Mouse (Mus musculus): Measurements from ENCODE around the gene Nip7. TPM values are rescaled to one million over a fixed set of nuclear protein-coding genes. Genes with fewer than 3 reads are reported as not detected.
A peak's percentile ranks its signal among the peaks of the same experiment; 100 is the strongest.

Gene Nip7
- polyA plus RNA-seq, 1 experiment from 2014 or later = 108 TPM

DNA sequence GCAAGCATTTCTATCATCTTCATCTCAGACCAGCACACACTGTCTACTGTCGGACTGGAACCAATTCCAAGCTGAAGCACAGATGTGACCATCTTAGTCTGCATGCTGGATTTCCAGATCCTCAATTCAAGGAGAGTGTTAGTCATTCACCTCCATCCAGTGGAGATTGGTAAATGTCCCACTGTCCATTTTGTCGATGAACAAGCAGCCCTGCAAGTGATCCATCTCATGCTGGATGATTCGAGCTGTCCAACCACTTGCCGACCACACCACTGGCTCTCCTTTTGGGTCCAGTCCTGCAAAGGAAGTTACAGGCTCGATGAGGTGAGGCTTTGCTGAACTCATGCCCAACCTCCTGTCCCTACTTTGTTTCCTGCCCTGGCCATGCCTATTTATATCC, 9.7 kb upstream of the Nip7 start:
- Histone ChIP-seq H3K27ac (ENCODE audit: low read depth) (no peak overlapping the region), H3K9ac (no peak overlapping the region), H3K27me3 (ENCODE audit: insufficient read depth, low read length) (no peaks in the 10 kb centered on the region), H3K4me2 (peak overlapping the region; percentile 75), H3K9me3 (ENCODE audit: low read depth, low read length) (no peaks in the 10 kb centered on the region), H3K36me3 (ENCODE audit: insufficient read depth) (peaks cover 79% of the 10 kb centered on the region), H3K4me3 (ENCODE audit: low read depth, low read length) (no peak overlapping the region), H3K4me1 (ENCODE audit: insufficient read depth) (no peaks in the 10 kb centered on the region)
- ATAC-seq (ENCODE audit: insufficient read depth) (no peak), DNase-seq (no peak)
- no peak for TF ChIP-seq CTCF (IDR thresholded peaks at IDR 0.05; ENCODE audit: low read depth)
- 83% methylated on average over 5 of the region's 5 CpGs for WGBS

DNA sequence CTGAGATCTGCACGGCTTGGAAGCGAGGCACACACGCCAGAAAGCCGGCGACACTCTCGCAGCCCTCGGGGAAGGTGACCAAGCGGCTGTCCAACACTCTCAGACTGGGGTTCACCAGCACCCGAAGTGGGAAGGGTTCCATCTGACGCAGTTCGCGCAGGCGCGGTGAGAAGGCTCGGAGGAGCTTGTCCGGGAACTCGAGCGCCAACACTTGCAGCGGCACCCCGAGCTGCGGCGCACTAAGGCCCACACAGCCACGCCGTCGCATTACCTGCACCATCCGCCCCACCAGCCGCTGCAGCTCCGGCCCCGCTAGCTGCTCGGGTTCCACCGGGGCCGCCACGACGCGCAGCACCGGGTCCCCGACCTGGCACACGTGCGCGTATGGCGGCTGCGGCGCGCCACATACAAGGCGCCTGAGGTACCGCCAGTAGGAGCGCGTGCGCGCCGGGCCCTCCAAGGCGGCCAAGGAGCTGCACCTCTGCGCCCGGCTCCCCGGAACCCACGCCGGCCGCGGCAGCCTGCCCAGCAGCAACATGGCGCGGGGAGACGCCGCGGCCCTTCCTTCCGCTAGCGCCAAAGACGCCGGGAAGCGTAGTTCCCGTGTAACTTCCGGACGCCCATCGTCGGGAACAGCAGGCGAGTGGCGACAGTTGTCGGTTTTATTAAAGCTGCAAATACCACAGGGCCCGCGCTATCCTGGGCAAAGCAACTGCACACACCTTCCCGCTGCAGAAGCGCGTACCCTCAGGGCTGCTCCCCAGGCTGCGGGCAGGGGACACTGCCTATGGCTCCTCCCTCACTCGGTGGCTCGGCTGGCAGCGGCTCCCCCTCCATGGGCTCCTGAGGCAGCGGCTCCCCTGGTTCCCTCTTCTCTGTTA, 8.4 kb upstream of the Nip7 start, which contains the start of gene Pdf:
Gene Pdf, minus strand, starts transcription at position 554 of the 881 bp plus-strand sequence.
- under 1% methylated on average over 82 of the region's 87 CpGs for WGBS
- Histone ChIP-seq H3K27ac (ENCODE audit: low read depth) (peak within 1 kb of the TSS; percentile 94), H3K9me3 (ENCODE audit: low read depth, low read length) (no peaks in the 10 kb centered on the region), H3K4me1 (ENCODE audit: insufficient read depth) (no peaks in the 10 kb centered on the region), H3K4me2 (peak within 1 kb of the TSS; percentile 75), H3K27me3 (ENCODE audit: insufficient read depth, low read length) (no peaks in the 10 kb centered on the region), H3K36me3 (ENCODE audit: insufficient read depth) (peaks cover 79% of the 10 kb centered on the region), H3K9ac (peak within 1 kb of the TSS; percentile 94), H3K4me3 (ENCODE audit: low read depth, low read length) (peak within 1 kb of the TSS; percentile 87)
- DNase-seq (peak; percentile 87), ATAC-seq (ENCODE audit: insufficient read depth) (peak; percentile 83)
- TF ChIP-seq CTCF (IDR thresholded peaks at IDR 0.05; ENCODE audit: low read depth) = peak; percentile 1; the same call in 1 of the 2 replicates

GRCm38 (mm10) chr8:107049480-107049879, 7.2 kb upstream of the Nip7 start:
- Histone ChIP-seq H3K36me3 (ENCODE audit: insufficient read depth) (peaks cover 77% of the 10 kb centered on the region), H3K4me1 (ENCODE audit: insufficient read depth) (no peaks in the 10 kb centered on the region), H3K27me3 (ENCODE audit: insufficient read depth, low read length) (no peaks in the 10 kb centered on the region), H3K9me3 (ENCODE audit: low read depth, low read length) (no peaks in the 10 kb centered on the region), H3K27ac (ENCODE audit: low read depth) (peak overlapping the region; percentile 94; the same call in 1 of the 2 replicates), H3K4me2 (peak overlapping the region; percentile 75), H3K4me3 (ENCODE audit: low read depth, low read length) (peak overlapping the region; percentile 87), H3K9ac (no peak overlapping the region)
- no peak for TF ChIP-seq CTCF (IDR thresholded peaks at IDR 0.05; ENCODE audit: low read depth)
- DNase-seq = no peak
- ATAC-seq (ENCODE audit: insufficient read depth) = no peak
- 93% methylated on average over 4 of the region's 4 CpGs for WGBS

DNA sequence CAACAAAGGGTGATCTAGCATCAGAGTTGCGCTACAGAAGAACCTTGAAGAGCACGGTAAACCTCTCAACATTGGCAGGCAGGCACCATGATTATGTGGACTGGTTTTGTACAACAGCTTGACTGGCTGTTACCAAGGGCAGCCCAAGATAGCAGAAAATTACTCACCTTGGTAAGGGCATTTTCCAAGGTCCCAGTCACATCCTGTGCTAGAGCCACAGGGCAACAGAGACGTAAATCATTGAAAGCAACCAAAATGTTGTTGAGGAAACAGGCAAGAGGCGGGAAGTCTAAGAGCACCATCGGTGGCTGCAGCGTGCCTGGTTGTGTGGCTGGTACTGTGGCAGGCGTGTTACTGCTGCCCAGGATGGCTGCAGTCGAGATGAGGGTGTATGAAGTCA, 4.6 kb upstream of the Nip7 start:
- 94% methylated on average over 8 of the region's 8 CpGs for WGBS
- peaks cover 57% of the 10 kb centered on the region for H3K36me3 ChIP-seq (ENCODE audit: insufficient read depth)
- TF ChIP-seq CTCF (IDR thresholded peaks at IDR 0.05; ENCODE audit: low read depth) = no peak

DNA sequence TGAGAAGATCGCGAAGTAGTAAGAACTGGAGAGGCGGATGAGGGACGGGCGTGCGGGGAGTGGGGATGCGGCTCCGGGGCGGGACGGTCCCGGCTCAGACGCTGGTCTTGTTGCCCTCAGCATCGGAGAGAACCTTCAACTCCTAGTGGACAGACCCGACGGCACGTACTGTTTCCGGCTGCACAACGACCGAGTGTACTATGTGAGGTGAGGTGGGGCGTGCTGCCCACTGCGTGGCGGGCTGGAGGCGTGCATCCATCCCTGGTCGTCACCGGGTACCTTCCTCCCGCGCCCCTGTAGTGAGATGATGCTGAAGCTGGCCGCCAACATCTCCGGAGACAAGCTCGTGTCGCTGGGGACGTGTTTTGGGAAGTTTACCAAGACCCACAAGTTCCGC, 294 bp downstream of the Nip7 start:
- ATAC-seq (ENCODE audit: insufficient read depth) = peak; percentile 63
- Histone ChIP-seq H3K9me3 (ENCODE audit: low read depth, low read length) (no peaks in the 10 kb centered on the region), H3K4me3 (ENCODE audit: low read depth, low read length) (peak overlapping the region; percentile 100), H3K9ac (peak overlapping the region; percentile 80), H3K36me3 (ENCODE audit: insufficient read depth) (peaks cover 49% of the 10 kb centered on the region), H3K27me3 (ENCODE audit: insufficient read depth, low read length) (no peaks in the 10 kb centered on the region), H3K27ac (ENCODE audit: low read depth) (peak overlapping the region; percentile 52; the same call in 1 of the 2 replicates), H3K4me1 (ENCODE audit: insufficient read depth) (no peaks in the 10 kb centered on the region), H3K4me2 (peak overlapping the region; percentile 82)
- 0 out of 2 replicates have a peak, but pooled peaks have one; percentile 21 for TF ChIP-seq CTCF (IDR thresholded peaks at IDR 0.05; ENCODE audit: low read depth)
- WGBS = under 1% methylated on average over 33 of the region's 33 CpGs
- peak; percentile 19 for DNase-seq

More for the DNA sequence above, 4.6 kb upstream of the Nip7 start:
- H3K27me3 ChIP-seq (ENCODE audit: insufficient read depth, low read length) = no peaks in the 10 kb centered on the region
- DNase-seq (no peak), ATAC-seq (ENCODE audit: insufficient read depth) (no peak)
- H3K4me2 ChIP-seq = no peak overlapping the region
- no peak overlapping the region for H3K27ac ChIP-seq (ENCODE audit: low read depth)
- H3K9me3 ChIP-seq (ENCODE audit: low read depth, low read length) = no peaks in the 10 kb centered on the region
- H3K9ac ChIP-seq = no peak overlapping the region
- no peaks in the 10 kb centered on the region for H3K4me1 ChIP-seq (ENCODE audit: insufficient read depth)
- no peak overlapping the region for H3K4me3 ChIP-seq (ENCODE audit: low read depth, low read length)

DNA sequence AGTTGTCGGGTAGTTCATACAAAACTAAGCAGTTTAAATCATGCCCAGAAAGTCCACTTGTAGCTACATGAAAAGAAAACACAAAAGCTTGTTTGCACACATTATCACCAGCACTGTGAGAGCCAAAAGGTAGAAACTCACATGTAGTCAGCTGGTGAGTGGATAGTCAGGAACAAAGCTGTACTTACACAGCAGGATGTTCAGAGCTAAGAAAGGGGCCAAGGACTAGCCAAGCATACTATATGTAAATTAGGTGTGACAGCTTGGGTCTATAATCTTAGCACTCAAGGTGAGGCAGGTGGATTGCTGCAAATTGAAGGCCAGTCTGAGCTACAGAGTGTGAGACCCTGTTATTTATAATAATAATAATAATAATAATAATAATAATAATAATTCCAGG, 5.9 kb downstream of the Nip7 start:
- Histone ChIP-seq H3K9me3 (ENCODE audit: low read depth, low read length) (no peaks in the 10 kb centered on the region), H3K9ac (no peak overlapping the region), H3K4me2 (no peak overlapping the region), H3K36me3 (ENCODE audit: insufficient read depth) (peaks cover 21% of the 10 kb centered on the region), H3K27ac (ENCODE audit: low read depth) (no peak overlapping the region), H3K27me3 (ENCODE audit: insufficient read depth, low read length) (no peaks in the 10 kb centered on the region), H3K4me3 (ENCODE audit: low read depth, low read length) (no peak overlapping the region), H3K4me1 (ENCODE audit: insufficient read depth) (no peaks in the 10 kb centered on the region)
- 67% methylated on average over 1 of the region's 1 CpGs for WGBS
- TF ChIP-seq CTCF (IDR thresholded peaks at IDR 0.05; ENCODE audit: low read depth) = no peak
- ATAC-seq (ENCODE audit: insufficient read depth) (no peak), DNase-seq (no peak)

All from lung, embryonic 14.5 days (tissue).